Mouse (Mus musculus) E14TG2a.4 (cell line): ENCODE measurements around the gene Dcakd.

ENCODE experiments used
- CTCF ChIP-seq: conservative IDR thresholded peaks from 2 replicates; pipeline ENCODE4 v1.5.1; 2014; ENCODE audit warnings: low read length
- NANOG ChIP-seq: IDR thresholded peaks from 2 replicates; pipeline ENCODE4 v1.6.1; 2014; ENCODE audit warnings: borderline replicate concordance, low read length, mixed read lengths
- POU5F1 ChIP-seq: IDR thresholded peaks from 2 replicates; pipeline ENCODE4 v1.6.1; 2014; ENCODE audit warnings: low read length, borderline replicate concordance

DNA sequence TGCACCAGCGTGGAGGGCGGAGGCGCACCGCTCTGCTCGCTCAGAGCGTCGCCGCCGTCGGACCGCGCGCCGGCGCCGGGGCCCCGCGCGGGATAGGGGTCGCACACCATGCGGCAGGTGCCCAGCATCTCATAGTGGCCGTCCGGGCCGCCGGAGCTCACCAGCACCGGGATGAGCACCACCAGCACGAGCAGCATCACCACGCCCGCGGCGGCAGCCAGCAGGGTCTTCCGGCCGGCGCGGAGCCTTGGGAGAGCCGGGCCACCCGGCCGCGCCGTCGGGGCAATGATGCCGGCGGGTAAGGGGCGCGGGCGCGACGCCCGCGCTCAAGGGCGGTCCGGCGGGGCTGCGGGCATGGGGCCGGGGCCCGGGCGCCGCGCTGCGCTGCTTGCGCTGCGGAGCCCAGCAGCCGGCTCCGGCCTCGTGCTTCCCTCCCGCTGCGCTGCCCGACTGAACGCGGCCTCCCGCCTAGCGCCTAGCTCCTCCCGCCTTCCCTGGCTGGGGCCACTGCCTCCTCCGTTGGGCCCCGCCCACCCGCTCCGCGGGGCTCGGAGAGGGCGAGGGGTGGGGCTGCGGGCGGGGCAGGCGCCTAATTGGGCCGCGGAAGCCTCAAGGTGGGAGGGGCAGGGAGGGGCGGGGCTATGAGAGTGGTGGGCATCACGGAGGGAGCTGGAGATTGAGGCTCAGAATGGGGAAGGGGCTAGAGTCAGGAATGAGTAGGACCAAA, 81.7 kb downstream of the Dcakd start, which contains the start of gene C1ql1:
- TF ChIP-seq CTCF (no peak), POU5F1 (no peak), NANOG (no peak)
